Mouse (Mus musculus): Measurements from ENCODE around the gene Tmprss2.

The Tmprss2 gene

DNA sequence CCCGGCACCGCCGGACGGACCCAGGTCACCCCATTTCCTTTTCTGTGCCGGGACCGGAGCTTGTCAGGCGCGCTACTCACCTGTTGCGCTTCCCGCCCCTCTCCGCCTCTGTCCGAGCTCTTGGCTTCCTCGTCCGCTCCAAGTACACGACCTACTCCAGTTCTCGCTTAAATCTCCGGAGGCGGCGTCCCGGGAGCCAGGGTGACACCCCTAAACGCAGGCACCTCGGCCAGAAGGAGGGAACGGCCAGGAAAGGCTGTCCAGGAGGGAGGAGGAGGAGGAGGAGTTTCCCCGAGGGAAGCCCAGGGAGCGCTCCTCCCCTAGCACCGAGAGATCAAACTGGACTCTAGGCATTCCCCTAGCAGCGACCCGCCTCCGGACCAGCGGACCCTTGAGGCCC lies at the start of gene Tmprss2:
Tmprss2 (minus strand) TSS at position 257 of the 400 bp plus-strand sequence.
- DNase-seq (ENCODE audit: low spot score) = no peak

DNA sequence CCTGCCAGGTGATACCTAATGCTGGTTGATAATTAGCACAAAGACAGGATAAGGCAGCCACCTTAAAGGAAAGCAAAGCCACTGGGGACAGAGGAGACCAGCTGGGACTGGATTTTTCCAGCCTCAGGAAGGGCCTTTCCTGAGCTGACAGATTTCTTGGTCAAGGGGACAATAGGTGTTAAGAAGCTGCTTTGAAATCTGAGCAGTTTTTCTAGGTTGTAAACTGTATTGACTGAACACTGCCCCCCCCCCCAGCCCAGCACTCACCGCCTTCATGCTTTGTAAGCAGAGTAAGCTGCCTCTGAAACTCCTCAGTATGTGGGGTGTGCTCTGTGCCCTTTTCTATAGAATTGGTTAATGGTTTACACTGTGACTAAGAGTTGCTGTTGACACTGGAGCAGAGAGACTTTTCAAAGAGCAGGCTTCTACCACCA lies 48.2 kb upstream of the Tmprss2 start:
- DNase-seq (ENCODE audit: low spot score) = no peak

DNA sequence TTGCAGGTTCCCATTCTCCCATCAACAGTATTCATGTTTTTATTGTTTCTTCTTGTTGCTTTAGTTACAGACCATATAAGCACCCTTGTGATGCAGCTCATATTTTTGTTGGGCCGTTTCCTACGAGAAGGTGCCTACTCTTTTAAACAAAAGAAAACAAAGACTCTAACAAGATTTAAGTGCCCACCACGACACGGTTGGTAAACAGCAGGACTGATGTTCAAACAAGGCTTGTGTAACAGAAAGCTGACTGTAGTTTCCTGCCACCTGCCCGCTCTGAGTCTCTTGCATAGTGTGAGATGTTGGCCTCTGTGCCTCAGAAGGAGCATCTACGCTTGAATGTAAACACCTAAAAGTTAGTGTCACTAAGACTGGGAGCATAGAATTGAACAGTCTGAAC lies 47.5 kb upstream of the Tmprss2 start:
- DNase-seq (ENCODE audit: low spot score) = no peak

DNA sequence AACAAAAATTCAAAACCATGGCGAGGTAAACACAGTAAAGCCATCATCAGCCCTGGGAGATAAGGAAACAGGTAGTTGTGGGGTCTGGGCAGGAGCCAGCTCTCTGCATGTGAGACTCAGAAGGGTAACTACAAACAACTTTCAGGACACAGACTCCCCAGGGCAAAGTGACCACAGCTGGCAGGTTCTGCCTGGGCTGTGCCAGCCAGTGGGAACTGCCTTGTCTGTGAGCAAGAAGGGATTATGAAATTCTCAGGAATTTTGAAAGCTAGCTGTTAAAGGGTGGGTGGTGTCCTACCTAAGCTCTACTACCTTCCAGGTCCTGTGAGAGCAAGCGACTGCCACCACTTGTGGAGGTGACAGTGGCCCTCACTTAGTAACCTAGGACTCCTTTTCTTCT lies 44.8 kb upstream of the Tmprss2 start:
- DNase-seq (ENCODE audit: low spot score) = no peak

DNA sequence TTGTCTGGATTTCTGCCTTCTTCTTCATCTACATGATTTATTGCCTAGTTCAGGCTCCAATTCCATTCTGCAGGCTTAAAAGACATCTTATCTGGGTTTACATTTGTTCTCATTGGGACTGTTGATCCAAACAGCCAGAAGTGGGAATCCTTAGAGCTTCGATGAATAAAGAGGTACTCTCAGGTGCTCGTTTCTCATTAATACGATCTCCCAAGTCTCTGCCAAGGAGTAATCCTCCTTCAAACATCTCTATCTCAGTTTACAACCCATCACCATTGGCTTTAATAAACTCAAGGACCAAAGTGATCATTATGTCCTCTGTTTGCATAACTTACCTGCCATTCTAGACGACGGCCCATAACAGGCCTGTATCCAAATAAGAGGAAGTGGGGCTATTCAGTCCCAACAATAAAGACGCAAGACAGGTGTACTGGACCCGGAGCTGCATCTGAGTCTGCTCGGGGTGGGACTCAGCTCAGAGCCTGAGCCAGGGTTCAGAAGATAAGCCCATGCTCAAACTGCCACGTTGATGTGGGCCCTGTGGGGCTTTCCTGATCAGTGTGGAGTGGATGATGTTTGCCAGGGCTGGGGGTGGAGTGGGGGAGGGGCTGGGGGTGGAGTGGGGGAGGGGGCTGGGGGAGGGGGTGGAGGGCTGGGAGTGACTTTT lies 38.7 kb upstream of the Tmprss2 start:
- no peak for DNase-seq (ENCODE audit: low spot score)

DNA sequence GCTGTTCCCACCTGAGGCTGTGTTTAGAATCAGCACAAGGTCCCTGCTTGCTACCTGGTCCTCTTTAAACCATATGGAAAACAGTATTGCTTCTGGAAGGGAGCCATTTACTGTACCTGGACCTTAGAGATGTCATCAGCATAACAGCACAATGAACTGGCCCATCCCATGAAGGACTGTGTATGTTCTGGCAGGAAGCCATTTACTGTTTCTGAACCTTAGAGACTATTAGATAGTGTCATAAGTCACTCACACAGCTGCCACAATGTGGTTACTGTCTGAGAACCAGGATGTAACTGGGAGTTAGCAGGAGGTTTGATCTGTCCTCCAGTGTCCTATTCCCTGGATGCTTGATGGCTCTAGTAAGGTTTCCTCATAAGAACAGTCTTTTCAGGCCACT lies 33.7 kb upstream of the Tmprss2 start:
- DNase-seq (ENCODE audit: low spot score) = no peak

DNA sequence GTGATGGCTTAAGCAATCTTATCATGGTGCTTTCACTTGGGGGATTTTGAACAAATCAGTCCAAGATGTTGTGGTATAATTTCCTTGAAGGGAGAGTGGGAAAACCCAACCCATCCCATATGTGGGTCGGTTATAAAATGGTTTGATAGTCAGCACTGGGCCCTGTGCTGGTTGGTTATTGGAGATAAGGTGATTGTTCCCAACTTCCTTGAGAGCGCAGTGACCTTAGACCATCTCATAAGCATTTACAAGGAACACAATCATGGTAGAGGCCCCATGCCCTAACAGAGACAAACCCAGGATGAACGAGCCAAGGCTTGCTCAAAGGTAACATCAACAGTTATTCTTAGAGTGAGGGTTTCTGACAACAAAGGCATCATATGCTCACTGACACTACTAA lies 28.6 kb upstream of the Tmprss2 start:
- no peak for DNase-seq (ENCODE audit: low spot score)

DNA sequence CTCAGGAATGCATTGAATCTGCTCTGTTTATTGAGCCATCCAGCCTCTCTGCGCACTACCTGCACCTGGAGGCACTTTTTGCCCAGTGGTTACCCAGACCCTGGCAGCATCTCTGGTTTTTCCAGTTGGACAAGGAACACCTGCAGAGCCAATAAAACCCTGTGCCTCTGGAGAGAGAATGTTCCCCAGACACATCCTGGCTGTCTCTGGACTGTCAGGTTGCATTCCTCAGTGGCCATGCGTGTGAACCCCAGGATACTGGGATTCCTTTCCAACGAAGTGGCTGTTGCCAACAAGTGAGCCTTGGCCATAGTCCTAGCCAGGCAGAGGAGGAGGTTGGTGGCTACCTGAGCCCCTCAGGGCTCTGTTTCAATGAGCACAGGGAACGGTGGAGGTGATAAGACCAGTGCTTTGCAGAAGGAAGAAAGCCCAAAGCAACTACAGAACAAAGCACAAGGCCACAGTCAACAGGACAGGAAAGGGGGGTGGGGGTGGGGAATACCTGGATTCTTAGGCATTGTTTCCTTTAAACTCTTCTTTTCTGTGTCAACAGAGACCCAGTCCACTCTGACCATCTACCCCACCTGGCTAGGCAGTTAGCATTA lies 22.0 kb upstream of the Tmprss2 start:
- no peak for DNase-seq (ENCODE audit: low spot score)

DNA sequence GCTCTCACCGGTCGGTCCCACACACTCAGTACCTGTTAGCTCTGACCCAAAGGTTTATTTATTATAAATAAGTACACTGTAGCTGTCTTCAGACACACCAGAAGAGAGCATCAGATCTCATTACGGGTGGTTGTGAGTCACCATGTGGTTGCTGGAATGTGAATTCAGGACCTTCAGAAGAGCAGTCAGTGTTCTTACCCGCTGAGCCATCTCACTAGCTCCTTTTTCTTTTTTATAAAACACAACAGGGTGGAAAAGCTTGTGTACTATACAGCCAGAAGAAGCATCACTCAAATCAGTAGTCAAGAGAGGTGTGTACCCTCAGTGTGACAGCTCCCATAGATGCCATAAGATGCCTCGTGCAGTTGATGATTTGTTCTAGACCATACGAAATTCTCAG lies 12.2 kb upstream of the Tmprss2 start:
- DNase-seq (ENCODE audit: low spot score) = no peak

DNA sequence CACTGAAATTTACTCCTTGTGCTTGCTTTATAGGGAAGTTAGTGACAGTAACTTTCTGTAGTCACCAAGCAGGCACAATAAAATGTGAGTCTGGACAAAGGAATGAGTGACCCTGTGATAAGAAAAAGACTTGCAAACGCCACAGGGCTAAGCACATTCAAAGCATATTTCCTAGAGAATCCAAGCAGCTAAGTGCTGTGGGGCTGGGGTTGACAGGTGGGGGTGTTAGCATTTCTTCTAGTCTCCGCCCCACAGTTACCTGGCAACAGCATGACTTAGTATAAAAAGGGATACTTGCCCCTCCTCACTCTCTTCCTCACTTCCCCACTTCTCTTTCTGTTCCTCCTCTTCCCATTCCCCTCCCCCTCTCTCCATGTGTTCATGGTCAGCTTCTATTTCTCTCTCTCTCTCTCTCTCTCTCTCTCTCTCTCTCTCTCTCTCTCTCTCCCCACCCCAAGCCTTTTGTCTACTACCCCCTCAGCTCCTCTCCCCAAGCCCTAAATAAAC lies 11.4 kb upstream of the Tmprss2 start:
- no peak for DNase-seq (ENCODE audit: low spot score)

DNA sequence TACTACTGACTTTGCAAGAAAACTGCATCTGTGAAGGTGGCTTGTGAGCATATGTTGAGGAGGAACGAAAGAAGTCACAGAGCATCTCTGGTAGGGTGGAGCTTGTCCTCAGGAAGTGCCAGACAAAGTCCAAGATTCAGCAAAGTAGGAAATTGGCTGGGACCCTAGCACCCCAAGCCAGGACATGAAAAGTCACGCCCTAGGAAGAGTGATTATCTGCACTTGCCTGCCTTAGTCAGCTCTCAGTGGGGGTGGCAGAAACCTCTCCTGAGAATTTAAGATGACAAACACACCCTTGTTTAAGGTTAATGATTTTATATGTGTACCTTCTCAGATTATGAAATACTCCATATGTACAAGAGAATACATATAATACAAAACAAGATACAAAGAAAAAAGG lies 7.3 kb upstream of the Tmprss2 start:
- DNase-seq (ENCODE audit: low spot score) = no peak

DNA sequence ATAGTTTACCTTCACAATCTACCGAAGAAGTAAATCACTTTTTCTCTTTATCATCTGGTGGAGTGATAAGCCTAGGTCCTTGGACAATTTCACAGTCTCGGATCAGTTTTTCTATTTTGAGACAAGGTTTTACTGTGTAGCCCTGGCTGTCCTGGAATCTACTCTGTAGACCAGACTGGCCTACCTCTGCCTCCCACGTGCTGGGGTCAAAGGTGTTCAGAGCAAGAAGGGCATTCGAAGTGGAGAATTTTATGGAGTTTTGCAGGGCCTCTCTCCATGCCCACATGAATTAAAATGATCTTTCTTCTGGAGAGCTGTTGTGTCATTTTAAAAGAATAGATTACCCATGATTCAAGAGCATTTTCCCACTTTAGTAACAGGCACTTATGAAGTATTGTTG lies 1.0 kb upstream of the Tmprss2 start:
- DNase-seq (ENCODE audit: low spot score) = no peak

DNA sequence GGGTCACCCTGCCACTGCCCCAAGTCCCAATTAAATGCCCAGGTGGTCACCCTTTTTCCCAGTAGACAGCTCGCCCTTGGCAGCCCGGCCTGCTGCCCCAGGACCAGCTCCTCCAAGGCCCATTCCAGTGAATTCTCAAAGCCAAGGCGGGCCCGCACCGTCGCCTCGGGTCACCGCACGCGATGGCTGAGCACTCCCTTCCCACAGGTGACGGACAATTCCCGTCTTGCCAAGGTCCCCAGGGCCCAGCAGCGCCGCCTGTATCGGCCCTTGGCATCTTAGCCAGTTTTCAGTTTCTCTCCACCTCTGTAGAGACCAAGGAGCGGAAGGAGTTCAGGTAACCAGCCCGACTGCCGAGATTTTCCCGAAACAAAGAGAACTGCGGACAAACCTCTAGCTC lies 749 bp downstream of the Tmprss2 start:
- DNase-seq (ENCODE audit: low spot score) = no peak

DNA sequence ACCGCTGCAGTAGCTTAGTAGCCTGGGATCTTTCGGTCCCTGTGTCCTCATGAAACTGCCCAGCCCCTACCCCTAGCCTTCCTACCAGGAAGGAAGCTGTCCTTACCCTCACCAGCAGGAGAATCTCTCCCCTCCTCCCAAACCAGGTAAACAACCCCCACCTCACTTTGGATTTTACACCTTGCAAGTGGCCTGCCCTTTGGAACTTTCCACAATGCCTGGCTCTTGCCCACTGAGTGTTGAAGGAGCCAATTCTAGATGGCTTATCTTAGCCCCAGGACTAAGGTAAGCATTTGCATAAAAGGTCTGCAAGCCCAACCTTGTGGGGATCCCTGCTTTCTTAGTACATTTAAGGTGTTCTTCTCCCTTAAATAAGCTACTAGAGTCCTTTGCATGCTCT lies 1.3 kb downstream of the Tmprss2 start:
- DNase-seq (ENCODE audit: low spot score) = no peak

DNA sequence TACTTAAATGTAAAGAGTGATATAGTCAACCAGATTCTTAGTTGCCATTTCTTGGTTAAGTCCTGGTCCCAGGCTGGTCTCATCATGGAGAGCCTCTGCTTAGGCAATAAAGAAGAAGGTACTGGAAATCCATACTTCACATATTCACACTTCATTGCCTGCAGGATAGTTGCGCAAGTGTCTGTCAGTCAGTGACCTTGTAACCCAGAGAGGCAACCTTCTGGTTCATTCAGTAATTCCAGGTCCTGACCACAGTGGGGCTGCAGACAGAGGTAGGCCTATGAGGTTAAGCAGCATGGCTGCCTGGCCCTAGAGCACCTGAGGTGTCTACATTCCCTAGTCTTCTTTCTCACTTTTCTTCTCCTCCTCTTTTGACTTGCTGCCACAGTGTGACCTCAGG lies 3.0 kb downstream of the Tmprss2 start:
- DNase-seq (ENCODE audit: low spot score) = no peak

DNA sequence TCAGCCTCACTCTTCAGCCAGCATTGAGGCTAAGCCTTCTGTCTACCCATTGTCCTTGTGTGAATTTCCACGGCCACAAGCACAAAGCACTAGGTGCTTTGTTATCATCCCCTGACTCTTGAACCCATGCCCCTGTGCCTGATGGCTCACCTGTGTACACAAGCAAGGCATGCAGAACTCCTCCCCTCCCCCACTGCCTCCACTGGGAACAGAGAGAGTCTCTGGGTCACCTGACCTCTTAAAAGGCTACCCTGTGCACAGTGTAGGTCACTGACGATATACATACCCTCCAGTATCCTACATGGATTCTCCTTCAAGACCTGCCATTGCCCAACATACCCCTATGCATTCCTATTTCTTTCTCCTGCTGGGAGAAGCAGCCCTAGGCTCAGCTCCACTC lies 4.2 kb downstream of the Tmprss2 start:
- no peak for DNase-seq (ENCODE audit: low spot score)

DNA sequence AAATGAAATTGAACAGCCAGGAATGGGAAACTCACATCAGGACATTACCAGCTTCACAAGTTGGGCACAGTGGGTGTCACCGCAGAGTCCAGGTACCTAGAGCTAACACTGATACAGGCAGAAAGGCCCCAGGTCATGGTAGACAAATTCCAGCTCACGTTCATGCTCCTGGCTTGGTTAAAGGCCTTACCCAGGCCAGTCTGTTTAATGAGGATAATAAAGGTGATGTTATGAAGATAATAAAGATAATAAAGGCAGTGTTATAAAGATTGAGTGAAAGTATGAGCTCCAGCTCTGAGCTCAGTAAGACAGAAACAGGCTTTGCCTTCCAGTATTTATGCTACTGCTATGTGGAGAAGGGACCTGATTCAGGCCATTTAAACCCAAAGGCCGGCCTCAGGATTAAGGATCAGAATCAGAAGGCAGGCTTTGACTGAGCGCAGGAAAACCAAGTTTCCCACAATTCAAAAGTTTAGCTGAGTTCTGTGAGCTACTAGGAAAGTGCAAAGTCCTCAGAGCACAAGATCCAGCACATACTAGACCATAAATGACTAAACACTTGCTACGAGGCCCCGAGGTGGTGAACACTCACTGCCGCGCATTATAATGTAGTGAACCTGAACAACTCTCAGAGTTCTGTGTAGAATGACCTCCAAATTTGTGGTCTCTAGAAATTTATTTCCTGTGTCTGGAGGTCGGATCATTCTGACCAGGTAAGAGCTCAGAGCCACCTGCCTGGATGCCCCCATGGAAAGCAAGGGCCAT lies 4.9 kb downstream of the Tmprss2 start:
- no peak for DNase-seq (ENCODE audit: low spot score)

DNA sequence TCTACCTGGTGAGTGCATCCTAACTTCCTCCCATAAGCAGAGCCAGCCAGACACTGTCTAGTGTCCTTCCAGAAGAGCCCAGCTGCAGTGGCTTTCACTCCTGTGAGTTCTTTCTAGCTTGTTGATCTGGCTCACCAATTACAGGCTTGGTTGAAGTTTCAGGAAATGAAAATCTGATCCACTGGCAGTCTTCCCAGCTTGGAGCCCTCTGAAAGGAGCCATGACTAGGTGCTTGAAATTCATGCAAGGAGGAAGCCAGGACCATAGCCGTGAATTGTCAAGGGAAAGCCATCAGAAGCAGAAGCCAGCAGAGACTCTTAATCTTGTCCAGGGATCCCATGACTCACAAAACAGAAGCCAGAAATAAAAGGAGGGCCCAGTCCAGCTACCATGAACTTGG lies 8.7 kb downstream of the Tmprss2 start:
- no peak for DNase-seq (ENCODE audit: low spot score)

DNA sequence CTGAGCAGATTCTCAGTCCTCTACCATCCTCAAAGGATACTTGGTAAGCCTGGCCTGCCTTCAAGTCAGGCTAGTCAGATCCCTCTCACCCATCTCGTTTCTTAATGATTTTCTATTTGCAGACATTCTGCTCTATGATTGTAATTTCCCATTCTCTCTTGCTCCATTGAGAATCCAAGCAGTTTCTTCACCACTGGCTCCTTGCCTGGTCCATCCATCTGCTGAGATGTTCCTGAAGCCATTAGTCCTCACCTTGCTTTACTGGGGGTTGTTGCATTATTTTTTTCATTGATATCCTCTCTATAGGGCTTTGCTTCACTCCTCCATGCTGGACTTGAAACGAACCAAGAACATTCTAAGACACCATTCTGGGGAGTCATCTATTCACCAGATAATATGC lies 10.4 kb downstream of the Tmprss2 start:
- DNase-seq (ENCODE audit: low spot score) = no peak

DNA sequence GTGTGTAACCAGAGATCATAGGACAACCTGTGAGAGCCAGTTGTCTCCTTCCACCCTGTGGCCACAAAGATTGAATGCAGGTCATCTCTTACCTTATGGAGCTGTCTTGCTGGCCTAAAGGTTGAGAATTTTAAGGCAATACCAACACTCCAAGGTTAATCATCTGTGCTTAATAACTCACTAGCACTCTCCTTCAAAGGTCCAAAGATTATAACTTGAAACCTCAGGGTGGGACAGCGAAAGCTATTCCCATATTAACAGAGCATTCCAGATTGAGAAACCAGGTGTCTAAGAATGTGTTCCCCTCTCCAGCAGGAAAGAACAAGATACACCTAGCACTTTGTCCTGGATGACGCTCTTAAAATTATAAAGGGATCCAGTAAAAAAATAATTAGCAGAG lies 12.9 kb downstream of the Tmprss2 start:
- no peak for DNase-seq (ENCODE audit: low spot score)

DNA sequence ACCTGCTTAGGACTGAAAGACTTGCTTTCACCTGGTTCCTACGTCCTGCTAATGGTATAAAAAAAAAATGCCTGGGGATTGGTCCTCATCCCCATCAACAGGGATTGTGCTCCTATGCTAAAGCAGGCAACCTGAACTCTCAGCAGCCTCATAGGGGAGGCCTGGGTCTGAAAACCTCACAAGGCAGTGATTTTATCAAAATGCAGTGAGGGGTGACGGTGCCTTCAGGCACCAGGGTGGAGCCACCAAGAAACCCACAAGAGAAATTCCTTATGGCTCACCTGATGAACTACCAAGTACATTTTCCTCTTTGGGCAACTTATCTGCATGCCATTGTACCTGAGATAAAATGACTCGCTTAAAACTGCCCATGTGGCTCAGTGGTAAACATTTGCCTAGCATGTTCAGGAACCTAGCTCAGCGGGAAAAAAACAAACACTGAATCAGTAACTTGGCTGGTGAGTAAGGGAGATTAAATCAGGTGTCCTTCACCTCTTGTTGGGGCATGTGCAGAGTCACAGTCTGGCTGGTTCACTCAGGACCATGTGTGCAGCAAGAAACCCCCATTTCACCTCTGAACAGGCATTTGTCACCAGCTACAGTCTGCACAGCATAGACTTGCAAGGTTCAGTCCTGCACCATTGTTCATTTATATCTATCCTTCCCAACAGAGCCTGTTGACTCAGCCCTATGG lies 17.0 kb downstream of the Tmprss2 start:
- DNase-seq (ENCODE audit: low spot score) = no peak

DNA sequence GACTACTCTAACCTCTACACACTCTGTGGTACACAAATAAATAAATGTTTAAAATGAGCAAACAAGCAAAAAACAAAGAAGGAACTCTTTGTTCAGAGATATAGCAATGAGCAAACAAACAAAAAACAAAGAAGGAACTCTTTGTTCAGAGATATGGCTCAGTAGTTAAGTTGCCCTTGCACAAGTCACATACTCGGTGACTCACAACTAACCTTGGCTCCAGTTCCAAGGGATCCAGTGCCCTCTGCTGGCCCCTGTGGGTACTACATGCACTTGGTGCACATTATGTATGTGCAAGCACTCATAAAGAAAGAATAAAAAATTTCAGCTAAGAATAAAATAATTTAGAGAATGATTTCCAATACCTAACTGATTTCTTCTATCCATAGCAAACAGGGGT lies 17.9 kb downstream of the Tmprss2 start:
- peak; percentile 39 for DNase-seq (ENCODE audit: low spot score)

DNA sequence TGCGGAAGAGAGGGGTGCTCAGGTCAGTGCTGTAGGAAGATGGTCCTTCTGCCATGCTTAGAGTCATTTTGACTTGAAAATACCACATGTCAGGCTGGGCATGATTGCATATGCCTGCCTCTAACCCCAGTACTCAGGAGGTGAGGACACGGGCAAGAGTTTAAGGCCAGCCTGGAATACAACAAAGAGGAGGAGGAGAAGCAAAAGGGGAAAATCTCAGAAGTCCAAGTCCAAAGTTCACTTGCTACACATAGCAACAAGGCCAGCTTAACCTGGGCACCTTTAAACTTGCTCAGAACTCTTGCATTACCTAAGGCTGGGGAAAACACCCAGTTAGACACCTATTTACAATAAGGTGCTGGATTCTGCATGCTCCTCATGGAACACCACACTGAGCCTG lies 19.5 kb downstream of the Tmprss2 start:
- DNase-seq (ENCODE audit: low spot score) = no peak
